Mouse (Mus musculus): ENCODE data around the gene Borcs6. TPM values are rescaled to one million over a fixed set of nuclear protein-coding genes. Genes with fewer than 3 reads are reported as not detected.

Gene Borcs6
- polyA plus RNA-seq, 1 experiment = 16.7 TPM

DNA sequence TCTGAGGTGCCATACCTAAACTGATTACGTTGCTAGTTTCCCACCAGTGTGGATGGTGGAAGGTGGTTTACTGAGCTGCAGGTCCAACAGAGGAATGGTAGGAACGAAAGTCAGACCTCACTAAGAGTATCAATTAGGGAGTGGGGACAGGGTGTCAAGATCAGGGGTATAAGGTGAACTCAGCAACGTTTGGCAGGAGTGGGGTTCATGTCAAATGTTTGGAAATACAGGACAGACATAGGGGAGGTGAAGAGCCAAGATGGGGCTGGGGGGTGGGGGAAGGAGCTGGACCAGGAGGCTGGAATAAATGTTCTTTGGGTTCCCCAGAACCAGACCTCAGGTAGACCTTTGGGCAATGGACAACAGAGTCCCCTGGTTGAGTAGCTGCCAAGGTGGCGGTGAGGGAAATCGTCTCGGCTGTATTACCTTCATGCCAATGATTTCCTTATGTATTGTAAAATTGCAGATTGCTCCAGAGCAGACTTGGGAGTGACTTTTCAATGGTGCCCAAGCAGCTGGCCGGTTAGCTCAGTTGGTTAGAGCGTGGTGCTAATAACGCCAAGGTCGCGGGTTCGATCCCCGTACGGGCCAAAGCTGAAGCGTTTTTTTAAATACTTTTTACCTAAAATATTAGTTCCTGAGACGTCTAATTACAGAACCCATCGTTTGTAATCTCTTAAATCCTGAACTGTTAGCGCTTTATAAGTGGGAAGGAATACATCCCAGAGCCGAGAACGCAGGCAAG is 22.9 kb upstream of the Borcs6 start:
- no peak for TF ChIP-seq CTCF (IDR thresholded peaks at IDR 0.05; ENCODE audit: extremely low read depth, insufficient read depth, insufficient read length, insufficient replicate concordance)
- TF ChIP-seq POLR2A (IDR thresholded peaks at IDR 0.05; ENCODE audit: low read depth, low read length) = no peak
- Histone ChIP-seq H3K4me1 (ENCODE audit: control insufficient read depth, insufficient read depth, insufficient read length) (peaks cover 10% of the 10 kb centered on the region), H3K36me3 (ENCODE audit: control insufficient read depth, insufficient read depth, low read length) (peaks cover 1% of the 10 kb centered on the region; the same call in 1 of the 2 replicates), H3K4me3 (ENCODE audit: extremely low read depth, insufficient read depth, insufficient read length) (peak overlapping the region; percentile 88), H3K27ac (ENCODE audit: insufficient read depth, low read length) (peak overlapping the region; percentile 48), H3K27me3 (ENCODE audit: control insufficient read depth, insufficient read depth, low read length) (no peaks in the 10 kb centered on the region)
- DNase-seq (ENCODE audit: low read depth in 1 of 2, low spot score in 2 of 2) = peak; percentile 71 to 80
- WGBS = 11% methylated on average over 20 of the region's 20 CpGs

DNA sequence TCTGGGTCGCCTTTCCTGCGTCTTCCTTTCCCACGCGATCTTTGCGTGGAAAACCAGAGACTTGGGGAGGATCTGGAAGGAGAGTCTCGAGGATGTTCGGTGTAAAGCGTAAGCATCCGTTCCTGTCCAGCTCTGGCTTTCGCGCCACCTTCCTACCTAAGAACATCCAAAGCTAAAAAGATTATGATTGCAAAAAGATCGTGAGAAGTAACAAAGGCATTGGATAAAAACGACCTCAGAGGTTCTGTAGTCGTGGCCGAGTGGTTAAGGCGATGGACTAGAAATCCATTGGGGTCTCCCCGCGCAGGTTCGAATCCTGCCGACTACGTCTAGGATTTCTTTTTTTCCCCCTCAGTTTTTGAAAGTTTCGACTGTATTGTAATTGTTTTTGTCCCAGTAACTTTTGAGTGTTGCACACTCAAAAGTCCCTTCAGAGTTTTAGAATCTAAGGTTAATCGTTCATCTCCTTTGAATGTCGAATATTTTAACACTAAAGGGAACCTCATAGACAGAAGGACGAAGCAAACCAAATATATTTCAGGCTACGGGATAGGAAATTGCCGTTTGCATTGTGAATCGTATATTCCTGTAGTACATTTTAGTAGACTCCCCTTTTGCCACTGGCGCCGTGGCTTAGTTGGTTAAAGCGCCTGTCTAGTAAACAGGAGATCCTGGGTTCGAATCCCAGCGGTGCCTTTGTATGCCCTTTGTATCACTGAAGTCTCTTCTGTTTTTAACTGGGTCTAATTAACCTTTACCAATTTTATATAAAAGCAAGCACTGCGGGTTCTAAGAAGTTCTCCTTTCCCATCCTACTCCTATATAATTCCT is 22.1 kb upstream of the Borcs6 start:
- Histone ChIP-seq H3K36me3 (ENCODE audit: control insufficient read depth, insufficient read depth, low read length) (peaks cover 1% of the 10 kb centered on the region; the same call in 1 of the 2 replicates), H3K27ac (ENCODE audit: insufficient read depth, low read length) (peak overlapping the region; percentile 48), H3K27me3 (ENCODE audit: control insufficient read depth, insufficient read depth, low read length) (no peaks in the 10 kb centered on the region), H3K4me3 (ENCODE audit: extremely low read depth, insufficient read depth, insufficient read length) (peak overlapping the region; percentile 88), H3K4me1 (ENCODE audit: control insufficient read depth, insufficient read depth, insufficient read length) (peaks cover 10% of the 10 kb centered on the region)
- WGBS = under 1% methylated on average over 34 of the region's 34 CpGs
- TF ChIP-seq CTCF (IDR thresholded peaks at IDR 0.05; ENCODE audit: extremely low read depth, insufficient read depth, insufficient read length, insufficient replicate concordance) (no peak), POLR2A (IDR thresholded peaks at IDR 0.05; ENCODE audit: low read depth, low read length) (no peak)
- peak; percentile 77 to 79 for DNase-seq (ENCODE audit: low read depth in 1 of 2, low spot score in 2 of 2)

DNA sequence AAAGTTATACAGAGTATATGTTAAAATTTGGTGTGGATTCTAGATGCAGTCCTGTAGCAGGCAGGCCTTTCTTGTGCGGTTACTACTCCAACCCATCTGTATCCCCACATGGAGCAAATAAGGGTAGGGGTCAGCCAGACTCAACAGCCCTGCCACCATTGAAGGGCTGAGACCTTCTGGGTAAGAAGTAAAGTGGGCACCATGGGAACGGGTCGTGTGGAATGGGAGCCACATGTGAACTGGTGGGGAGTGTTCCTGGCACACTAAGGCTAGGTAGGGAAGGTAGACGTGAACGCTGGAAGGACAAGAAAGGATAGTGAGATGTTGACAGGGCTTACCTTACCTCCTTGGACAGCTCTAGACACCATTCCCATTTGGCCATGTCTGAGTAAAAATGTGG is 21.3 kb upstream of the Borcs6 start:
- Histone ChIP-seq H3K4me1 (ENCODE audit: control insufficient read depth, insufficient read depth, insufficient read length) (peaks cover 13% of the 10 kb centered on the region), H3K27me3 (ENCODE audit: control insufficient read depth, insufficient read depth, low read length) (no peaks in the 10 kb centered on the region), H3K4me3 (ENCODE audit: extremely low read depth, insufficient read depth, insufficient read length) (no peak overlapping the region), H3K27ac (ENCODE audit: insufficient read depth, low read length) (no peak overlapping the region), H3K36me3 (ENCODE audit: control insufficient read depth, insufficient read depth, low read length) (peaks cover 1% of the 10 kb centered on the region; the same call in 1 of the 2 replicates)
- WGBS = 86% methylated on average over 5 of the region's 5 CpGs
- TF ChIP-seq CTCF (IDR thresholded peaks at IDR 0.05; ENCODE audit: extremely low read depth, insufficient read depth, insufficient read length, insufficient replicate concordance) = no peak
- no peak for TF ChIP-seq POLR2A (IDR thresholded peaks at IDR 0.05; ENCODE audit: low read depth, low read length)
- DNase-seq (ENCODE audit: low read depth in 1 of 2, low spot score in 2 of 2) = no peak

DNA sequence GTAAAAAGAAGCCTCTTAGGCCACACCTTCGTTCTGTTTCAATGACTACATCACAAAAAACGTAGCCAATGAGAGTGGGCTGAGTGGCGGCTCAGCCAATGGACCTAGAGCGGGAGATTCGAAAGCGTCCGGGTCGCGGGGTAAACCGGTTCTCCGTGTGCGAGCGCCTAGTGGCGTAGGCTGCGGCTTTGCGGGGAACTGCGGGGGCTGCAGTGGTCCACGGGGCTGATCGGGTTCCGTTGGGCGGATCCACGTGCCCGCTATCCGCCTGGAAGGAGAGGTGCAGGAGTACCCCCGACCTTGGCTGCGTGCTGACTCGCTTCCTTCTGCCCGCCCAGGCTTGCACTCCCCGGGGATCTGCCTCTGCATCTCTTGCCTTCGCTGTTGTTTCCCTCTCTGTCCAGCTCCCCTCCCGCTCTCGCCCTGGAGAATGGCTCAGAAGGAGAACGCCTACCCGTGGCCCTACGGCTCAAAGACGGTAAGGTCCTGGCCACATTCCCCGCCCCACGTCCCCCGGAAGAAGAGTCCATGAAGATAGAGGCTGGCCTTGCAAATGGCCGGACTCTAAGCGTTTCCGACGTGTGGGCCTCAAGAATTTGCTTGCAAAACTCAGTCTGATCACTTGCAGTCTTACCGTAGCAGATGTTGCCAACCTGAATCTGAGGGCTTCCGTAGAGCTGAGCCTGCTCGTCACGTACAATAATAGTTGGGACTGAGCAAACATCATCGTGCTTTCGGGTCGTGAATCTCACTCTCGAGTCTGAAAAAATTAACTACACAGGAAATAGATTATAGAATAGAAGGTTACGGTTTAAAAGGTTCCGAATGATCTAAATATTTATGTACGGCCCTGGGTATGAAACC is 13.8 kb upstream of the Borcs6 start, which contains the start of gene Aurkb:
Gene Aurkb, plus strand, starts transcription at position 117 of the 864 bp plus-strand sequence.
- Histone ChIP-seq H3K27me3 (ENCODE audit: control insufficient read depth, insufficient read depth, low read length) (no peaks in the 10 kb centered on the region), H3K4me3 (ENCODE audit: extremely low read depth, insufficient read depth, insufficient read length) (peak within 1 kb of the TSS; percentile 81), H3K36me3 (ENCODE audit: control insufficient read depth, insufficient read depth, low read length) (no peaks in the 10 kb centered on the region), H3K4me1 (ENCODE audit: control insufficient read depth, insufficient read depth, insufficient read length) (peaks cover 6% of the 10 kb centered on the region; the same call in 1 of the 2 replicates), H3K27ac (ENCODE audit: insufficient read depth, low read length) (peak within 1 kb of the TSS; percentile 99)
- no peak for TF ChIP-seq POLR2A (IDR thresholded peaks at IDR 0.05; ENCODE audit: low read depth, low read length)
- TF ChIP-seq CTCF (IDR thresholded peaks at IDR 0.05; ENCODE audit: extremely low read depth, insufficient read depth, insufficient read length, insufficient replicate concordance) = no peak
- peak; percentile 78 to 80 for DNase-seq (ENCODE audit: low read depth in 1 of 2, low spot score in 2 of 2)
- WGBS = under 1% methylated on average over 54 of the region's 54 CpGs

DNA sequence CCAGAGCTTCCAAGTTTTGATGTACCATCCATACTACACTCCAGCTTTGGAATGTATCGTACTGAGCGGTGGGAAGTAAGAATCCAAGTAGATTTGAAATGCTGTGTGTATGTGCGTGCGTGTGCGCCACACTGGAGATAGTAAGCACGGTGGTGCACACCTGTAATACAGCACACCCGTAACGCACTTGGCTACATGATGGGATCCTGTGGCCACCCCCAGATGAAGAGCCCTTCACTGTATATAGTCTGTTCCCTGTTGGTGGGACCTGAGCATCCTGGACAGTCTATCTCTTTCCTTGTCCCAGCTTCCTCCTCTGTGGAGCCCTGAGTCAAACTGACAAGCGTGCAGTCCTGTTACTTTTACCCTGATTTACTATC is 13.1 kb upstream of the Borcs6 start:
- Histone ChIP-seq H3K27ac (ENCODE audit: insufficient read depth, low read length) (no peak overlapping the region), H3K36me3 (ENCODE audit: control insufficient read depth, insufficient read depth, low read length) (no peaks in the 10 kb centered on the region), H3K4me1 (ENCODE audit: control insufficient read depth, insufficient read depth, insufficient read length) (peaks cover 6% of the 10 kb centered on the region; the same call in 1 of the 2 replicates), H3K27me3 (ENCODE audit: control insufficient read depth, insufficient read depth, low read length) (no peaks in the 10 kb centered on the region), H3K4me3 (ENCODE audit: extremely low read depth, insufficient read depth, insufficient read length) (peak overlapping the region; percentile 31; the same call in 1 of the 2 replicates)
- DNase-seq (ENCODE audit: low read depth in 1 of 2, low spot score in 2 of 2) = no peak
- WGBS = 10% methylated on average over 9 of the region's 9 CpGs
- TF ChIP-seq CTCF (IDR thresholded peaks at IDR 0.05; ENCODE audit: extremely low read depth, insufficient read depth, insufficient read length, insufficient replicate concordance) (no peak), POLR2A (IDR thresholded peaks at IDR 0.05; ENCODE audit: low read depth, low read length) (no peak)

DNA sequence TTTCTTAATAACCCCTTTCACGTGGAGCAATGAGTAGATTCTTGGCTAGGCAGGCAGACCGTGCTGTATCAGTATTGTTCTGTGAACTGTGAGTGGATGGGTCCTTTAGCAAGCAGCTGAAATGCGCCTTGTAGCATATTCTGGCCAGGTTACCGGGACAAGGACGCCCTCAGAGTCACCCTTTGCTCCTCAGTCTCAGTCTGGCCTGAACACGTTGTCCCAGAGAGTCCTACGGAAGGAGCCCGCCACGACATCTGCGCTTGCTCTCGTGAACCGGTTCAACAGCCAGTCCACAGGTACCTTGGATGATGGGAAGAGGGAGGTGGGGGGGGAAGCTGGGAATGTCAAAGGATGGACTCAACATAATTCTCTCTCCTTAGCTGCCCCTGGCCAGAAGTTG is 11.9 kb upstream of the Borcs6 start:
- Histone ChIP-seq H3K4me1 (ENCODE audit: control insufficient read depth, insufficient read depth, insufficient read length) (peaks cover 6% of the 10 kb centered on the region; the same call in 1 of the 2 replicates), H3K27me3 (ENCODE audit: control insufficient read depth, insufficient read depth, low read length) (no peaks in the 10 kb centered on the region), H3K27ac (ENCODE audit: insufficient read depth, low read length) (no peak overlapping the region), H3K4me3 (ENCODE audit: extremely low read depth, insufficient read depth, insufficient read length) (no peak overlapping the region), H3K36me3 (ENCODE audit: control insufficient read depth, insufficient read depth, low read length) (no peaks in the 10 kb centered on the region)
- 97% methylated on average over 12 of the region's 12 CpGs for WGBS
- no peak for TF ChIP-seq CTCF (IDR thresholded peaks at IDR 0.05; ENCODE audit: extremely low read depth, insufficient read depth, insufficient read length, insufficient replicate concordance)
- no peak for TF ChIP-seq POLR2A (IDR thresholded peaks at IDR 0.05; ENCODE audit: low read depth, low read length)
- no peak for DNase-seq (ENCODE audit: low read depth in 1 of 2, low spot score in 2 of 2)

Data from spleen, adult 2 months (tissue).